Mouse (Mus musculus): ENCODE results near the gene Atxn7l3. TPM values are rescaled to one million over a fixed set of nuclear protein-coding genes. Genes with fewer than 3 reads are reported as not detected.

Gene Atxn7l3
- 11.4 and 14.7 TPM in 2 replicates for polyA plus RNA-seq (2014; fragmentation: Nextera tagmentation; extraction: Ambion mirVana)

DNA sequence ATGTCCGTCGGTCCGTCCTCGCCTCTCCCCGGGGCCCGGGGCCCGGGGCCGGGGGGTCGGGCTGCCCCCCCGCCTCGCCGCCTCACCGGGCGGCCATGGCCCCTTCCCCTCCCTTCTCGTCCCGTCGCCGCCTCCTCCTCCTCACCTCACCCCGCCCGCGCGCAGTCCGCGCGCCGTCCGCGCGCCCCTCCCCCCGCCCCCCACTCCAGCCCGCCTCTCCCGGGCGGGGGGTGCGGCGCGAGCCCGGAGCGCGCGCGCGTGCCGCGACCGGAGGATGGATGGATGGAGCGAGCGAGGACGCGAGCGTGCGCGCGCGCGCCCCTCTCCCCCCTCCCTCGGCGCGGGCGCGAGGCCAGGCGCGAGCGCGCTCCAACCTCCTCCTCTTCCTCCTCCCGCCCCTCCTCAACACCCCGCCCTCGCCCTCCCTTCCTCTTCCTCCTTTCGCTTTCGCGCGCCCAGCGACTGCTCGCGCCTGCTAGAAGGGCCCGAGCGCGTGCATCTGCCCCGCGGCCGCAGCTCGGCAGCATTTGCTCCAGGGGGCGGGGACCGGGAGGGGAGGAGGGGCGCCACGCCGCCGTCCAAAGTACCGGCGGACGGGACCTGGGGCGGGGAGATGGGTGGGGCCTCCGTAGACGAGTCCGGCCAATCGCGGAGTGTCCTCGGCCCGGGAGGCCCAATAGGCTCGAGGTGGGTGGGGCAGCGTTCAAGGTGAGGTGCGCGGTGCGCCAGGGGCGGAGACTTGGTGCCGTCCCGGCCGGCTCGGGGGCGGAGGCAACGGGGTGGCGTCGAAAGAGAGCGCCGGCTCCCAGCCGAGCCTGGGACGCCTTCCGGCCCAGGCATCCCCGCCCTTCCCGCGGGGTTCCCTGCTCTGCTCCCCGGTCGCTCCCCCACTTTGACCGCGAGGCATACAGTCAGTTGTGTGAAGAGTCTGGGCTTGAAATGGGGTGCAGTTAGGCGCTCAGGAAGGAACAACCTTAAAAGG is at the start of gene Atxn7l3:
Gene Atxn7l3, minus strand, starts transcription at position 141 of the 982 bp plus-strand sequence.
- no peaks in the 10 kb centered on the region for H3K9me3 ChIP-seq (ENCODE audit: control insufficient read depth, low read length)
- DNase-seq (ENCODE audit: low spot score), result peak; percentile 98
- ATAC-seq (replicated peaks; ENCODE audit: low FRiP score), result peak; percentile 92
- H3K4me3 ChIP-seq (ENCODE audit: low read depth, low read length), result peak within 1 kb of the TSS; percentile 77
- peak within 1 kb of the TSS; percentile 67 for H3K4me2 ChIP-seq
- H3K27ac ChIP-seq (ENCODE audit: low read depth, low read length), result peak within 1 kb of the TSS; percentile 100
- peaks cover 20% of the 10 kb centered on the region for H3K4me1 ChIP-seq (replicated peaks; ENCODE audit: control insufficient read depth, insufficient read depth, low read length)
- no peaks in the 10 kb centered on the region for H3K27me3 ChIP-seq (replicated peaks; ENCODE audit: control insufficient read depth, insufficient read depth, low read length)
- peaks cover 19% of the 10 kb centered on the region for H3K36me3 ChIP-seq (ENCODE audit: control insufficient read depth, insufficient read depth, low read length)
- WGBS, result under 1% methylated on average over 86 of the region's 125 CpGs
- peak within 1 kb of the TSS; percentile 67 for H3K9ac ChIP-seq (ENCODE audit: low read depth, low read length)

DNA sequence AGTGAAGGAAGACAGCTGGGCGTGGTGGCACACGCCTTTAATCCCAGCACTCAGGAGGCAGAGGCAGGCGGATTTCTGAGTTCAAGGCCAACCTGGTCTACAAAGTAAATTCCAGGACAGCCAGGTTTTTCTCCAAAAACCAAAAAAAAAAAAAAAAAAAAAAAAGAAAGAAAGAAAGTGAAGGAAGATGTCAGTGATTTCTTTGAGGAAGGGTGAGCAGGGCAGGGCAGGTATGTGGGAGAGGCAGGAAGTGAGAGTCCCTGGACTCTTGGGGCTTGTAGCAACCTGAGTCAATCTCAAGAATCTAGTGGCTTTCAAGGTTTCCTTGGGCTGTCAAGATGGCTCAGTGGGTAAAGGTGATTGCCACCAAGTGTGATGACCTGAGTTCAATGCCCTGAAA is 48.0 kb upstream of the Atxn7l3 start:
- no peaks in the 10 kb centered on the region for H3K36me3 ChIP-seq (ENCODE audit: control insufficient read depth, insufficient read depth, low read length)
- no peak for DNase-seq (ENCODE audit: low spot score)
- no peak overlapping the region for H3K4me3 ChIP-seq (ENCODE audit: low read depth, low read length)
- H3K27ac ChIP-seq (ENCODE audit: low read depth, low read length), result no peak overlapping the region
- peaks cover under 1% of the 10 kb centered on the region; the same call in 1 of the 2 replicates for H3K27me3 ChIP-seq (replicated peaks; ENCODE audit: control insufficient read depth, insufficient read depth, low read length)
- no peak overlapping the region for H3K9ac ChIP-seq (ENCODE audit: low read depth, low read length)
- no peak overlapping the region for H3K4me2 ChIP-seq
- no peaks in the 10 kb centered on the region for H3K4me1 ChIP-seq (replicated peaks; ENCODE audit: control insufficient read depth, insufficient read depth, low read length)
- ATAC-seq (replicated peaks; ENCODE audit: low FRiP score), result no peak
- WGBS, result 80% methylated on average over 3 of the region's 3 CpGs
- H3K9me3 ChIP-seq (ENCODE audit: control insufficient read depth, low read length), result no peaks in the 10 kb centered on the region

DNA sequence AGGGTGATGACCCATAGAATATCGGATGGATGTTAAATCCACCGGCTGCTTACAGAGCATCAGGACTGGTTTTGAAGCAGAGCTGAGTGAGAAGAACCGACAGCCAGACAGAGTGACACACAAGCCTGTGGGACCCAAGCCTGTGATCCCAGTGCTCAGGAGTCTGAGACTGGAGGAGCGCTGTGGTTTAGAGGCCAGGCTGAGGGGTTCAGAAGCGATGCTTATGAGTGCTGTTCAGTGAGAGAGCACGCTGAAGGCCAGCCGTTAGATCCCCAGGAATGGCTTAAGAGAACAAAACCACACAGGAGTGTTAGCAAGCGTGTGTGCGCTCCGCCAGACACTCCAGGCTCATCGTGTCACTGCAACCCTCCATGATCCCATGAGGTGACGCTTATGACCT is 46.3 kb upstream of the Atxn7l3 start:
- WGBS, result 69% methylated on average over 12 of the region's 12 CpGs
- Histone ChIP-seq H3K4me2 (no peak overlapping the region), H3K27me3 (replicated peaks; ENCODE audit: control insufficient read depth, insufficient read depth, low read length) (peaks cover 4% of the 10 kb centered on the region; the same call in 1 of the 2 replicates), H3K27ac (ENCODE audit: low read depth, low read length) (no peak overlapping the region), H3K9me3 (ENCODE audit: control insufficient read depth, low read length) (no peaks in the 10 kb centered on the region), H3K4me1 (replicated peaks; ENCODE audit: control insufficient read depth, insufficient read depth, low read length) (no peaks in the 10 kb centered on the region), H3K4me3 (ENCODE audit: low read depth, low read length) (no peak overlapping the region), H3K36me3 (ENCODE audit: control insufficient read depth, insufficient read depth, low read length) (no peaks in the 10 kb centered on the region), H3K9ac (ENCODE audit: low read depth, low read length) (no peak overlapping the region)
- ATAC-seq (replicated peaks; ENCODE audit: low FRiP score) (no peak), DNase-seq (ENCODE audit: low spot score) (no peak)

DNA sequence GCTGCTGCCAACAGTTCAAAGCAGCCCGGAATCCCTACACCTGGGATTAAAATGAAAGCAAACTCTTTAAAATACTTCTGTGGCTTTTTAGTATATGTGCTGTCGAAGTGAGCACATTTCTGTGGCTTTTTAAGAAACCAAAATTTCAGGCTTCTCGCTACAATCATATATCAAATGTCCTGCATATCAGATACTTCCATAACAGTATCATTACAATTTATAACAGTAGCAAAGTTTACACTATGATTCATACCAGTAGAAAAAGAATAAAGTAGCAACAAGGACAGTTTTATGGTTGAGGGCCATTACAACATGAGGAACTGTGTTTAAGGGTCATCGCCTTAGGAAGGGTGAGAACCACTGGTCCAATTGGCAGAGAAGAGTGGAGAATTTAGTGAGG is 44.7 kb upstream of the Atxn7l3 start:
- no peak for ATAC-seq (replicated peaks; ENCODE audit: low FRiP score)
- no peaks in the 10 kb centered on the region for H3K36me3 ChIP-seq (ENCODE audit: control insufficient read depth, insufficient read depth, low read length)
- peaks cover 4% of the 10 kb centered on the region; the same call in 1 of the 2 replicates for H3K27me3 ChIP-seq (replicated peaks; ENCODE audit: control insufficient read depth, insufficient read depth, low read length)
- no peak overlapping the region for H3K4me3 ChIP-seq (ENCODE audit: low read depth, low read length)
- DNase-seq (ENCODE audit: low spot score), result no peak
- no peaks in the 10 kb centered on the region for H3K9me3 ChIP-seq (ENCODE audit: control insufficient read depth, low read length)
- H3K4me2 ChIP-seq, result no peak overlapping the region
- no peak overlapping the region for H3K27ac ChIP-seq (ENCODE audit: low read depth, low read length)
- H3K9ac ChIP-seq (ENCODE audit: low read depth, low read length), result no peak overlapping the region
- 85% methylated on average over 4 of the region's 4 CpGs for WGBS
- H3K4me1 ChIP-seq (replicated peaks; ENCODE audit: control insufficient read depth, insufficient read depth, low read length), result no peaks in the 10 kb centered on the region

DNA sequence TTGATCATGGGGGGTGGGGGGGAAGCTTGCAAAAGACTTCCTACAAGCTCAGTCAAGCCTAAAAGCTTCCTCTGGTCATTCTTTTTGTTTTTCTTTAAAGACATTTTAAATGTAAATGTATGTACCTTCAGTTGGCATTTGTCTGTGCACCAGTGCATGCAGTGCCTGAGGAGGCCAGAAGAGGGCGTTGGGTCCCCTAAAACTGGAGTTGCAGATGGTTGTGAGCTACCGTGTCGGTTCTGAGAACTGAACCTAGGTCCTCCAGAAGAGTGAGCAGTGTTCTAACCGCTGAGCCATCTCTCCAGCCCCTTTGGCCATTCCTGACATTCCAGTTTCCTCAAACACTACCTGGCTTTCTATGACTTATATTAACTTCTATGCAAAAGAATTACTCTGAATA is 43.2 kb upstream of the Atxn7l3 start:
- DNase-seq (ENCODE audit: low spot score) (no peak), ATAC-seq (replicated peaks; ENCODE audit: low FRiP score) (no peak)
- Histone ChIP-seq H3K9ac (ENCODE audit: low read depth, low read length) (no peak overlapping the region), H3K9me3 (ENCODE audit: control insufficient read depth, low read length) (no peaks in the 10 kb centered on the region), H3K27me3 (replicated peaks; ENCODE audit: control insufficient read depth, insufficient read depth, low read length) (peaks cover 4% of the 10 kb centered on the region; the same call in 1 of the 2 replicates), H3K4me3 (ENCODE audit: low read depth, low read length) (no peak overlapping the region), H3K4me1 (replicated peaks; ENCODE audit: control insufficient read depth, insufficient read depth, low read length) (no peaks in the 10 kb centered on the region), H3K27ac (ENCODE audit: low read depth, low read length) (no peak overlapping the region), H3K36me3 (ENCODE audit: control insufficient read depth, insufficient read depth, low read length) (no peaks in the 10 kb centered on the region), H3K4me2 (no peak overlapping the region)
- 60% methylated on average over 4 of the region's 4 CpGs for WGBS

DNA sequence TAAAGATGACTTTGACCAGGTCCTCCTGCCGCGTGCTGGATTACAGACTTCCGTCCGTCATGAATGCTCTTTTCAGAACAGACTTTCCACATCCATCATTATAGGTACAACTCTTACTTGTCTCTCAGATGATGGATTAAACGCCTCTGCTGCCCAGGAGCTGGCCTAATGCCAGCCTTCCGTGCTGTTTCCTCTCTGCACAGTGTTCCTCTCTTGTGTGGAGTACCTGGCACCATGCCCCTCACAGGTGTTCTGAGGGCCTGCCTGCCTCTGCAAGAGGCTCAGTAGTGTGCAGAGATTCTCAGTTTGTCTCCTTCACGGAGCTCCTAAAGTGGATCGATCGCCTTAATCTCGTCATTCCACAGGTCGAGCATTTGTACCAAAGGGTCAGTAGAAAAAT is 42.8 kb upstream of the Atxn7l3 start:
- H3K4me2 ChIP-seq, result no peak overlapping the region
- H3K4me1 ChIP-seq (replicated peaks; ENCODE audit: control insufficient read depth, insufficient read depth, low read length), result no peaks in the 10 kb centered on the region
- H3K36me3 ChIP-seq (ENCODE audit: control insufficient read depth, insufficient read depth, low read length), result no peaks in the 10 kb centered on the region
- H3K4me3 ChIP-seq (ENCODE audit: low read depth, low read length), result no peak overlapping the region
- no peaks in the 10 kb centered on the region for H3K9me3 ChIP-seq (ENCODE audit: control insufficient read depth, low read length)
- peaks cover 4% of the 10 kb centered on the region; the same call in 1 of the 2 replicates for H3K27me3 ChIP-seq (replicated peaks; ENCODE audit: control insufficient read depth, insufficient read depth, low read length)
- H3K9ac ChIP-seq (ENCODE audit: low read depth, low read length), result no peak overlapping the region
- WGBS, result 80% methylated on average over 11 of the region's 11 CpGs
- no peak overlapping the region for H3K27ac ChIP-seq (ENCODE audit: low read depth, low read length)
- DNase-seq (ENCODE audit: low spot score), result no peak
- no peak for ATAC-seq (replicated peaks; ENCODE audit: low FRiP score)

DNA sequence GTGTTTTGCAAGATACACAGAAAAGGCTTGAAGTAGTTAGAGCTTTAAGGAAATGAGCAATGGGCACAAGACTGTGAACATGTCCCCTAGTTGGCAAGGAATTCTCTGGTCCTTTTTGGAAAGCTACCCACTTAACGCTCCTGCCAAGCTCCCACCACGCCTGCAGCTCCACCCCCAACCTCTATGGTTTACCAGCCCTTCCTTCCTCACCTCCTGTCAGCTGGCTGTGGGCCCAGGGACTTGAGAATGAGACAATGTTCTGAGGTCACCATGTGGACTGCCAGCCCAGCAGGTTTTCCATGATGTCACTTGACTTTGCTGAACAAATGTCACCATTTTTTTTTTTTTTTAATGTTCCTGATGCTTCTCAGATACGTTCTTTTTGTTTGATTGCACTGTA is 42.1 kb upstream of the Atxn7l3 start:
- Histone ChIP-seq H3K36me3 (ENCODE audit: control insufficient read depth, insufficient read depth, low read length) (no peaks in the 10 kb centered on the region), H3K4me2 (no peak overlapping the region), H3K27me3 (replicated peaks; ENCODE audit: control insufficient read depth, insufficient read depth, low read length) (peaks cover 4% of the 10 kb centered on the region; the same call in 1 of the 2 replicates), H3K9me3 (ENCODE audit: control insufficient read depth, low read length) (no peaks in the 10 kb centered on the region), H3K4me3 (ENCODE audit: low read depth, low read length) (no peak overlapping the region), H3K9ac (ENCODE audit: low read depth, low read length) (no peak overlapping the region), H3K4me1 (replicated peaks; ENCODE audit: control insufficient read depth, insufficient read depth, low read length) (no peaks in the 10 kb centered on the region), H3K27ac (ENCODE audit: low read depth, low read length) (no peak overlapping the region)
- ATAC-seq (replicated peaks; ENCODE audit: low FRiP score), result no peak
- no peak for DNase-seq (ENCODE audit: low spot score)
- 34% methylated on average over 3 of the region's 3 CpGs for WGBS

DNA sequence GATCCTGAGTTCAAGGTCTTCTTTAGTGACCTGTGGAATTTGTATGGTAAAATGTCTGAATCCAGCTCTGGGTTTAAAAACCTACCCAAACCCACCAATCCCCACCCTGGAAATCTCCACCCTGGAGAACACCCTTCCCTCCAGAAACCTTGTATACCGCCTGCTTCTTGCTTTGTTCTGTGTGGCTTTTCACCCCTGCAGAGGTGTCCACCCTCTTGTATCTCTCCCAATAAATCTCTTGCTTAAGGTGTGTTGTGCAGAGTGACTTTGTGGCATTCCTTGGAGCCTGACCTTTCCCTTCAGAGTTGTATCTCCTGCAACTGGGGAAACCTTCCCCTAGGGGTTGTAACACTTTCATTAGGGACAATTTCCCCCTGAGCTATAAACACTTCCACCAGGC is 41.5 kb upstream of the Atxn7l3 start:
- Histone ChIP-seq H3K27ac (ENCODE audit: low read depth, low read length) (no peak overlapping the region), H3K4me3 (ENCODE audit: low read depth, low read length) (no peak overlapping the region)

More for the DNA sequence above, 41.5 kb upstream of the Atxn7l3 start:
- WGBS, result 52% methylated on average over 1 of the region's 1 CpGs
- ATAC-seq (replicated peaks; ENCODE audit: low FRiP score), result no peak
- H3K4me1 ChIP-seq (replicated peaks; ENCODE audit: control insufficient read depth, insufficient read depth, low read length), result no peaks in the 10 kb centered on the region
- H3K27me3 ChIP-seq (replicated peaks; ENCODE audit: control insufficient read depth, insufficient read depth, low read length), result peaks cover 4% of the 10 kb centered on the region; the same call in 1 of the 2 replicates
- no peaks in the 10 kb centered on the region for H3K9me3 ChIP-seq (ENCODE audit: control insufficient read depth, low read length)
- no peaks in the 10 kb centered on the region for H3K36me3 ChIP-seq (ENCODE audit: control insufficient read depth, insufficient read depth, low read length)
- DNase-seq (ENCODE audit: low spot score), result no peak
- no peak overlapping the region for H3K4me2 ChIP-seq
- H3K9ac ChIP-seq (ENCODE audit: low read depth, low read length), result no peak overlapping the region

Measured in liver, embryonic 11.5 days (tissue).